Mouse (Mus musculus) B cell, adult 2 months (primary cell): Measurements from ENCODE around the gene Kctd3.

Experiments
- DNase-seq, 2 experiments: peaks; one replicate each; pipeline ENCODE4 v3.0.0; 2022

The Kctd3 gene

GRCm38 (mm10) chr1:189007980-189008324 is 311 bp upstream of the Kctd3 start:
- no peak for DNase-seq

GRCm38 (mm10) chr1:189006826-189007225 is 815 bp downstream of the Kctd3 start:
- no peak for DNase-seq

DNA sequence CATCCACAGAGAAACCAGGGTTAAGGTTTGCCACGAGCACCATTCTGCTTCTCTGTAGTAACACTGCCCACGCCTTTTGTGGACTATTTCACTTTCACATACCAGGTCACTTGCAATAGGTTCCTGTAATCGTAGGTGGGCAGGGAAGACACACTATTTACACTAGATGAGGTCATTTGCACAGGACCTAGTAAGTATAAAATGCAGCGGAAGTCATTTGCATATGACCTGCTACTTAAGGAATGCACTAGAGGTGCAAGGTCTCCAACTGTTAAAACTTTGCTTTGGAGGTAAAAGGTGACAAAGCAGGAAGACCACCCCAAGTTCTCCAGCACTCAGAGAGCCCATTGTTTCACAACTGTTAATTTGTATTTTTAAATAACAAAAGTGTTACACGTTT is 1.4 kb downstream of the Kctd3 start:
- peak; percentile 32 to 37 for DNase-seq

- no peak for DNase-seq
Observed at GRCm38 (mm10) chr1:189004774-189005173, 2.9 kb downstream of the Kctd3 start.

GRCm38 (mm10) chr1:189001815-189002214 is 5.8 kb downstream of the Kctd3 start:
- no peak for DNase-seq

DNA sequence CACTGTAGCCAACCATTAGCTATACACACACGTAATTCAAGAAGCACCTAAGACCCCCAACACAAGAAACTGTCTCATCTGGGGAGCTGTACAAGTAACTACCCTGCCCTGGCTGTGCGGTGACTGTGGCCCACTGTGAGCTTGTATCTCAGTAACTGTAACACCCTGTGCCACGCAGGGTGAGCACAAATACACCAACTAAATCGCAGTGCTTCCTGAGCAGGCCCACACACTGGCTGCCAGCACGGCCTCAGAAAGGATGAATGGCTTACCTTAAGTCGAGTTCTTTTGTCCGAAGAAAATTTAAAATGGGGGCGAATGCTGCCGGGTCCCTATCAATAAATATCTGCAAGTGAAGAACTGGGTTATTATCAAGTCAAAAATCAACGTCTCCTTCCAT is 7.7 kb downstream of the Kctd3 start:
- DNase-seq: peak; percentile 55 to 64

- DNase-seq: peak; percentile 29 to 45
Observed at GRCm38 (mm10) chr1:188997921-188998320, 9.7 kb downstream of the Kctd3 start.

GRCm38 (mm10) chr1:188993218-188993617 is 14.4 kb downstream of the Kctd3 start:
- DNase-seq: peak; percentile 71 to 75

GRCm38 (mm10) chr1:188980050-188980449 is 27.6 kb downstream of the Kctd3 start:
- DNase-seq: peak; percentile 77 to 78

GRCm38 (mm10) chr1:188973926-188974325 is 33.7 kb downstream of the Kctd3 start:
- DNase-seq: no peak

DNA sequence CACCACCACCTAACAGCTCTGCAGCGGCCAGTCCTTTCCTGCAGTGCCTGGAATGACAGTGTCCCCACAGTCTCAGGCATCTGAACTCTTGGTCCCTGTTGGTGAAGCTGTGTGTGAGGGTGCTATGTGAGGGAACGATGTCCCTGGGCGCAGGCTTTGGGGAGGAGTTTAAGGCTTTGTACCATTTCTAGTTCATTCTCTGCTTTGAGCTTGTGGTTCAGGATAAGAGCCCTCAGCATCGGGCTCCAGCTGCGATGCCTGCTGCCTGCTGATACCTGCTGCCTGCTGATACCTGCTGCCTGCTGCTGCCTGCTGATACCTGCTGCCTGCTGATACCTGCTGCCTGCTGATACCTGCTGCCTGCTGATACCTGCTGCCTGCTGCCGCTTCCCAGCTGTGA is 34.6 kb downstream of the Kctd3 start:
- DNase-seq: no peak

DNA sequence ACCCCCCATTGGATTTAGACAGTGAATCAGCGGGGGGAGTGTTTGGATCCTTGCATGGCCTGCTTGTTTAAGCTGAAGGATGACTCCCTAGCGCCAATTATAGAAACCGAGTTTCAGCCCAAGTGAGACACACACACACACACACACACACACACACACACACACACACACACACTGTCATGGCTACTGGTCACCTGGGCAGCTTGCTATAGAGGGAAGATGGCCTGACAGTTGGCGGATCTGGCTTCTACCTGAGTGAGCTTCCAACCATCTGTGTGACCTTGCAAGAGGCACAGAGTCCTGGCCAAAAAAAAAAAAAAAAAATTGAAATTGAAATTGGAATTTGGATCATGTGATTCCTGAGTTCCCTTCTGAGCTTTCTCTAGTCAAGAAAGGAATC is 55.1 kb downstream of the Kctd3 start:
- no peak for DNase-seq

- DNase-seq: no peak
Observed at GRCm38 (mm10) chr1:188951091-188951490, 56.5 kb downstream of the Kctd3 start.

- DNase-seq: no peak
Observed at GRCm38 (mm10) chr1:188948276-188948675, 59.4 kb downstream of the Kctd3 start.

- peak; percentile 5 to 9 for DNase-seq
Observed at GRCm38 (mm10) chr1:188947794-188948193, 59.8 kb downstream of the Kctd3 start.

- no peak for DNase-seq
Observed at GRCm38 (mm10) chr1:188946849-188947248, 60.8 kb downstream of the Kctd3 start.

DNA sequence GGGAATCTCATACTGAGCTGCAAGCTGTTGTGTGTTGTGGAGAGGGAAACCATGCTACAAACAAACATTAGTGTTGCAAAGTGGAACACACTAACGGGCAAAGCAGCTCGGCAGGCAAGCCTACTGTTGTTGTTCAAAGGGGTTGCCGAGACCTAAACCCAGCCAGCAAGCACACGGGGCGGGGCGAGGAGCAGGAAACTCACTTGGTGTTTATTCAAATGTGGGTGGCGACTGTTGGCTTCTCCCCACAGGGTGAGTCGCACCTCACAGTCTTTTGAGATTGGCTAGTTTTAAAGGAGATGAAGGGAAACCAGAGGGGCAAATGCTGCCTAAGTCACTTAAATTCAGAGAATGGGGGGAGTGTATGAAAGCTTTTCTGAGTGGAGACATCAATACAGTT is 62.3 kb downstream of the Kctd3 start:
- no peak for DNase-seq

GRCm38 (mm10) chr1:188937246-188937780 is 70.3 kb downstream of the Kctd3 start:
- DNase-seq: no peak
